Mouse (Mus musculus) thymus, adult 2 months (tissue): ENCODE measurements around the gene Btbd9.

ENCODE experiments used
- CTCF ChIP-seq: fragments of 200-500 bp; IDR thresholded peaks from 2 replicates; pipeline ENCODE4 v1.5.1; 2012; ENCODE audit warnings: mild to moderate bottlenecking, control low read depth, low read length, moderate library complexity, borderline replicate concordance; ENCODE audit not compliant: control insufficient read depth, poor library complexity, insufficient read depth; ENCODE audit errors: extremely low read depth
- POLR2A ChIP-seq: fragments of 200-500 bp; IDR thresholded peaks from 2 replicates; pipeline ENCODE4 v1.6.1; 2012; ENCODE audit warnings: mild to moderate bottlenecking, low read length, control low read depth, moderate library complexity; ENCODE audit not compliant: control insufficient read depth, poor library complexity, insufficient read depth; ENCODE audit errors: extremely low read depth

DNA sequence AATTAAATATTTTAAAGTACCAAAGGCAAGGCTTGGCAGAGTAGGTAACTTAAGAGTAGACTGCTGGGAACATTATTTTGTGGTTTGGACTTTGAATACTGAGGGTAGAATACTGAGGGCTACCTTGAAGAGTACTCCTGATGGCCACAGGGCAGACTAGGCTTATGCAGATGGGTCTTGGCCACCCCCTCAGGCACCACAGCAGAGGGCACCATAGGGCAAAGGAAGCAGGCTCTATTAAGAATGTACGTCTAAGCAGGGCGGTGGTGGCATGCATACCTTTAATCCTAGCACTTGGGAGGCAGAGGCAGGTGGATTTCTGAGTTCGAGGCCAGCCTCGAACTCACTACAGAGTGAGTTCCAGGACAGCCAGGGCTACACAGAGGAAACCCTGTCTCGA lies 237.0 kb downstream of the Btbd9 start:
- TF ChIP-seq CTCF (no peak), POLR2A (no peak)
